Mouse (Mus musculus): Measurements from ENCODE around the gene Ccer2.

DNA sequence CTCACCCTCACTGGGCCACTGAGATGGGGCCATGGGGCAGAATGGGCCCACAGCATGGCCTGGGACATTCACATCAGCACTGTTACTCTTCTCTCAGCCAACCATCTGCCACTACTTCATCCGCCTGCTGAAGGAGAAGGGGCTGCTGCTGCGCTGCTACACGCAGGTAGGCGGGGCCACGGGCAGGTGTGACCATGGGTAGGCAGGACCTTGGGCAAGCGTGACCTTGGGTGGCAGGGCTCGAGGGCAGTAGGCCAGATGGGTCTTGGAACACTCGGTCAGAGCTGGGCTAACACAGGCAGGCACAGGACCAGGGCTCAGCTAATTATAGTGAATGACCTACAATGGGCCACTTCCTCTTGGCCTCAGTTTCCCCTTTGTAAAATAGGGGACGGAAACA, 22.9 kb downstream of the Ccer2 start:
- TF ChIP-seq CTCF (IDR thresholded peaks at IDR 0.05; ENCODE audit: extremely low read depth, insufficient read depth, insufficient read length, insufficient replicate concordance) (no peak), POLR2A (IDR thresholded peaks at IDR 0.05; ENCODE audit: low read depth, low read length) (no peak)

All from spleen, adult 2 months (tissue).